Mouse (Mus musculus) CH12.LX (cell line): ENCODE measurements around the gene Prm2. TPM values are rescaled to one million over a fixed set of nuclear protein-coding genes. Genes with fewer than 3 reads are reported as not detected.

Experiments used
- DNase-seq: peaks from one replicate; pipeline ENCODE4 v3.0.0-alpha.2; 2013; ENCODE audit errors: extremely low read depth
- H3K27ac ChIP-seq: 2 replicates; pipeline ENCODE4 v1.5.1; 2012; ENCODE audit warnings: low read depth, mild to moderate bottlenecking, control low read depth, moderate library complexity; ENCODE audit not compliant: insufficient read depth
- H3K27me3 ChIP-seq: replicated peaks from 2 replicates; pipeline ENCODE3; 2012; ENCODE audit warnings: inconsistent platforms
- H3K36me3 ChIP-seq, 2 experiments: replicated peaks in 1 of 2; 2 replicates each; pipeline versions ENCODE3 to v1.6.1; 2012; ENCODE audit warnings: inconsistent platforms in 1 of 2, low read length in 1 of 2, mild to moderate bottlenecking in 1 of 2, mixed read lengths in 1 of 2, moderate library complexity in 1 of 2; ENCODE audit not compliant: control insufficient read depth in 1 of 2, insufficient read depth in 1 of 2
- H3K4me1 ChIP-seq, 2 experiments: 2 replicates each; pipeline ENCODE4 v1.6.1; 2012; ENCODE audit warnings: inconsistent platforms in 1 of 2, moderate library complexity in 1 of 2; ENCODE audit not compliant: insufficient read depth in 2 of 2, control insufficient read depth in 1 of 2
- H3K4me2 ChIP-seq: 2 replicates; pipeline ENCODE4 v1.6.1; 2012; ENCODE audit warnings: low read depth, mild to moderate bottlenecking, control low read depth; ENCODE audit not compliant: poor library complexity, insufficient read depth, severe bottlenecking
- H3K4me3 ChIP-seq, 3 experiments: fragments of 150-350 bp in 1 of 3; sonication (generic) in 1 of 3; replicated peaks in 1 of 3; 2 replicates each; pipeline versions ENCODE3 to v1.5.1; 2011 to 2012; ENCODE audit warnings: low read depth in 2 of 3, low read length in 2 of 3, mild to moderate bottlenecking in 2 of 3, moderate library complexity in 2 of 3, control low read depth in 1 of 3, improper control_type of control experiment in 1 of 3, inconsistent platforms in 1 of 3, mixed read lengths in 1 of 3; ENCODE audit not compliant: poor library complexity in 1 of 3
- H3K79me2 ChIP-seq: replicated peaks from 2 replicates; pipeline ENCODE4 v1.6.1; 2012; ENCODE audit warnings: mild to moderate bottlenecking, moderate library complexity; ENCODE audit not compliant: control insufficient read depth, poor library complexity, insufficient read depth, severe bottlenecking; ENCODE audit errors: extremely low read depth
- H3K9ac ChIP-seq: 2 replicates; pipeline ENCODE4 v1.6.1; 2012; ENCODE audit warnings: low read depth, mild to moderate bottlenecking, control low read depth, moderate library complexity; ENCODE audit not compliant: insufficient read depth
- H3K9me3 ChIP-seq: replicated peaks from 2 replicates; pipeline ENCODE3; 2012; ENCODE audit warnings: low read length, inconsistent platforms, mixed read lengths
- BHLHE40 ChIP-seq: IDR thresholded peaks from 2 replicates; pipeline ENCODE4 v1.6.1; 2011; ENCODE audit warnings: mild to moderate bottlenecking, low read depth, low read length, improper control_type of control experiment
- E2F4 ChIP-seq: IDR thresholded peaks from 2 replicates; pipeline ENCODE4 v1.6.1; 2011; ENCODE audit warnings: low read depth, low read length, improper control_type of control experiment; ENCODE audit not compliant: insufficient replicate concordance
- EP300 ChIP-seq: IDR thresholded peaks from 2 replicates; pipeline ENCODE4 v1.6.1; 2011; ENCODE audit warnings: low read length, improper control_type of control experiment
- GABPA ChIP-seq: IDR thresholded peaks from 2 replicates; pipeline ENCODE4 v1.6.1; 2012; ENCODE audit warnings: low read depth, low read length, improper control_type of control experiment, inconsistent platforms; ENCODE audit not compliant: insufficient replicate concordance
- IRF4 ChIP-seq: IDR thresholded peaks from 2 replicates; pipeline ENCODE4 v1.6.1; 2014; ENCODE audit warnings: low read depth, mild to moderate bottlenecking, inconsistent platforms, low read length, improper control_type of control experiment
- JUND ChIP-seq: conservative IDR thresholded peaks from 2 replicates; pipeline ENCODE4 v1.6.1; 2011; ENCODE audit warnings: low read depth, low read length, improper control_type of control experiment
- MAFK ChIP-seq: IDR thresholded peaks from 2 replicates; pipeline ENCODE4 v1.6.1; 2011; ENCODE audit warnings: low read length, improper control_type of control experiment; ENCODE audit not compliant: insufficient replicate concordance
- MAZ ChIP-seq: IDR thresholded peaks from 2 replicates; pipeline ENCODE4 v1.6.1; 2012; ENCODE audit warnings: low read depth, mild to moderate bottlenecking, inconsistent platforms, low read length, improper control_type of control experiment, moderate library complexity
- NELFE ChIP-seq: IDR thresholded peaks from 2 replicates; pipeline ENCODE4 v1.6.1; 2011; ENCODE audit warnings: low read depth, low read length, improper control_type of control experiment
- NRF1 ChIP-seq: IDR thresholded peaks from 2 replicates; pipeline ENCODE4 v1.6.1; 2014; ENCODE audit warnings: low read depth, mild to moderate bottlenecking, inconsistent platforms, low read length, improper control_type of control experiment, moderate library complexity
- PAX5 ChIP-seq: IDR thresholded peaks from 2 replicates; pipeline ENCODE4 v1.6.1; 2012; ENCODE audit warnings: low read length, inconsistent platforms, mixed read lengths
- POLR2A ChIP-seq: IDR thresholded peaks from 2 replicates; pipeline ENCODE4 v1.6.1; 2011; ENCODE audit warnings: low read depth, mild to moderate bottlenecking, improper control_type of control experiment, low read length
- RCOR1 ChIP-seq: conservative IDR thresholded peaks from 2 replicates; pipeline ENCODE4 v1.6.1; 2012; ENCODE audit warnings: low read depth, mild to moderate bottlenecking, inconsistent platforms, low read length, improper control_type of control experiment
- UBTF ChIP-seq: IDR thresholded peaks from 2 replicates; pipeline ENCODE4 v1.6.1; 2012; ENCODE audit warnings: low read depth, mild to moderate bottlenecking, inconsistent platforms, low read length, improper control_type of control experiment, moderate library complexity
- USF1 ChIP-seq: IDR thresholded peaks from 2 replicates; pipeline ENCODE4 v1.6.1; 2014; ENCODE audit warnings: low read depth, mild to moderate bottlenecking, inconsistent platforms, low read length, improper control_type of control experiment
- ZC3H11A ChIP-seq: IDR thresholded peaks from 2 replicates; pipeline ENCODE4 v1.6.1; 2012; ENCODE audit warnings: low read depth, mild to moderate bottlenecking, inconsistent platforms, low read length, improper control_type of control experiment
- ZMIZ1 ChIP-seq: IDR thresholded peaks from 2 replicates; pipeline ENCODE4 v1.6.1; 2012; ENCODE audit warnings: low read depth, mild to moderate bottlenecking, inconsistent platforms, low read length, improper control_type of control experiment
- dilution Hi-C: fragments of 300-500 bp; cut with MboI; formaldehyde crosslinking; loops from 2 replicates; pipeline ENCODE4 v1.14.3; 2020; ENCODE audit warnings: low sequenced_read_pairs; ENCODE audit not compliant: extremely low pct_unique_long_range_greater_than_20kb, extremely low pct_ligation_motif_present
- in situ Hi-C: fragments of 300-500 bp; cut with MboI; formaldehyde crosslinking; loops from 3 replicates; pipeline ENCODE4 v1.14.3; 2019; ENCODE audit warnings: low sequenced_read_pairs, low pct_ligation_motif_present, low pct_unique_long_range_greater_than_20kb, mixed read lengths
- polyA plus RNA-seq: library from polyadenylated mRNA; unstranded; fragments of >175 nt; gene quantifications from 2 replicates; pipeline ENCODE4 v1.2.1, GENCODE M21; 2012; ENCODE audit warnings: low read depth; ENCODE audit not compliant: insufficient read length
- total RNA-seq, 2 experiments: library from RNA; depleted of rRNA; stranded (reverse); fragments of 300-350 nt in 1 of 2; fragments of >200 nt in 1 of 2; gene quantifications; 2 replicates each; pipeline ENCODE4 v1.2.3; 2012 to 2014

The Prm2 gene
- total and polyA plus RNA-seq, 3 experiments, result not detected

DNA sequence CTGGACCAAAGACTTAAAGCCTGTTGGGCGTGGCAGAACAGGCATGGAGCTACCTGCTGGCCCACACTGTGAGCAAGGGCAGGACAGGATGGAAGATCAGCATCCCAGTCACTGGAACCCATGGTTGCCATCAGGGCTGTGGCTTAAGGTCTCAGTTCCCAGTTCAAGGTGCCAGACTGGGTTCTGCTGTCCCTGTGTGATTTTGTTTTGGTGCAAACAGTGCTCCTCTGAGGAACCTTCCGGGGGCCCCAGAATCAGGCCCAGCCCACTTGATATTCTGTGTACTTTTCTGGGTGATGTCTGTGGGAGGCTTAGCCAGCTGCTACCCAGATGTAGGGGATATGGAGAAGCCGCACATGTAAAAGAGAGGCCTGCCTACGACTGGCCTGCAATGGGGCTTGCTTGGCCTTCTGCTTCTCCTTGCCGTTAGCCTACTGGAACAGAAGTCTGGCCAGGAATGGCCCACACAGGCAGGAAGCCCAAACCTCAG lies 15.3 kb downstream of the Prm2 start:
- Histone ChIP-seq H3K4me3 (no peak overlapping the region), H3K36me3 (peaks cover 0 to 26% of the 10 kb centered on the region in 2 experiments), H3K4me1 (peaks cover 23 to 67% of the 10 kb centered on the region in 2 experiments), H3K27me3 (no peaks in the 10 kb centered on the region), H3K79me2 (peaks cover 16% of the 10 kb centered on the region), H3K4me2 (no peak overlapping the region), H3K9ac (no peak overlapping the region; the same call in 1 of the 2 replicates), H3K9me3 (no peaks in the 10 kb centered on the region), H3K27ac (peak overlapping the region; percentile 97; the same call in 1 of the 2 replicates)
- no peak for DNase-seq
- TF ChIP-seq ZMIZ1, result 0 out of 2 replicates have a peak, but pooled peaks have one; percentile 17
- TF ChIP-seq USF1, result no peak
- in situ Hi-C loops, result loop anchor here (5.0 kb wide), 1 partner anchor 33 kb away; no protein-coding TSS in a partner anchor
- dilution Hi-C loops, result no loop called here

DNA sequence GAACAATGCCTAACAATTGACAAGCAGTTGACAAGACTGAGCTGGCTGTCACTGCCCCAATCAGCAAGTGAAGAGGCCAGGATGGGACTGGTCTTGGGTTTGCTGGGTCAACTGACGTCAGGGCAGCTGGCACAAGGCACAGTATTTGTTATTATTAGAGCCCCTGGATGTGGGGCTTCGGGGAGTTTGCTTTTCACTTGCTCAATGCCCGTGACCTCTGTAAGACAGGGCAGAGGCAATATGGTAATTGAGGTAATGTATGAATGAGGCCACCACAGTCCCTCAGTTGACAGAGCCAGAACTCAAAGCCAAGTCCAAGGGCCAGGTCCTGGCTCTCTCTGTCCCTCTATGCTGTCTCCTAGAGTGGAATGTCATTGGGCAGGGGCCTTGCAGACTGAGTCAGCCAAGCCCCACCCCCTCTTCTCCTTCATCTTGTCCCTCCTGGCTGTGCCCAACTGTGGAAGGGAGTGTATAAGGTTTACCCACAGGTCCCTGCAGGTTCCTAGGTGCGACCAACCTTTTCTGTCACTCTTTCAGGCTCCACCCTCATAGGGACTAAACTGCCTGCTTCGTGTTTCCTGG lies 18.3 kb downstream of the Prm2 start:
- Histone ChIP-seq H3K79me2 (no peaks in the 10 kb centered on the region), H3K4me2 (no peak overlapping the region), H3K9me3 (no peaks in the 10 kb centered on the region), H3K4me3 (no peak overlapping the region), H3K4me1 (peaks cover 35 to 83% of the 10 kb centered on the region in 2 experiments), H3K27me3 (no peaks in the 10 kb centered on the region), H3K9ac (no peak overlapping the region), H3K27ac (no peak overlapping the region), H3K36me3 (peaks cover 0 to 9% of the 10 kb centered on the region in 2 experiments)
- in situ Hi-C loops, result no loop called here
- dilution Hi-C loops, result no loop called here
- no peak for TF ChIP-seq IRF4
- TF ChIP-seq MAFK, result no peak
- no peak for TF ChIP-seq NRF1
- no peak for TF ChIP-seq POLR2A
- TF ChIP-seq JUND, result no peak
- no peak for TF ChIP-seq PAX5
- no peak for TF ChIP-seq ZC3H11A
- TF ChIP-seq BHLHE40, result no peak
- TF ChIP-seq GABPA, result no peak
- no peak for TF ChIP-seq NELFE
- TF ChIP-seq RCOR1, result no peak
- TF ChIP-seq E2F4, result no peak
- TF ChIP-seq ZMIZ1, result no peak
- no peak for TF ChIP-seq USF1
- no peak for TF ChIP-seq UBTF
- TF ChIP-seq MAZ, result no peak
- no peak for TF ChIP-seq EP300
- DNase-seq, result no peak
